Mouse (Mus musculus): ENCODE data around the gene Rab6b. TPM values are rescaled to one million over a fixed set of nuclear protein-coding genes. Genes with fewer than 3 reads are reported as not detected.
"Not testable (repeated sequence)": the region's sequence is repeated elsewhere in the genome, so short reads cannot be mapped to it uniquely, and the experiment has no call there.

Rab6b gene
- polyA plus RNA-seq, 1 experiment = not detected

DNA sequence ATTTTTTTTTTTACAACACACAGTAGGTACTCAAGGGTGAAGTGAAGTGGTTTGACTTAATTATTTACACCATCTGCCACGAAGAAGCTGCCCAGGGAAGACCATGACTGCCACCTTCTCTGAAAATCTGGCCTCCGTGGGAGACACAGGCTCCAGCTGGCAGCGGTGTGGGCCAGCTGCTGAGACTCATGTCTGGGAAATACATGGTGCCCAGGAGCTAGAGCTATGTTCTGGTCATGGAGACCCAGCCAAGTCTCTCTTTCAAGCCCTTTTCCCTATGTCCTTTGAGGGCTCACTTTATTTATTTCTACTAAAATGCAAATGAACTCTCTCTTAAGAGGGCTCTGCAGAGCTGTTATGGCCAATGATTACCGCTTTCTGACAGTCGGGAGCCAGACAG is 41.7 kb downstream of the Rab6b start:
- Histone ChIP-seq H3K27me3 (replicated peaks) (peaks cover 2% of the 10 kb centered on the region), H3K9me3 (no peaks in the 10 kb centered on the region), H3K4me1 (peaks cover 4% of the 10 kb centered on the region; the same call in 1 of the 2 replicates)

GRCm38 (mm10) chr9:103154568-103154967 is 43.0 kb downstream of the Rab6b start:
- Histone ChIP-seq H3K36me3 (replicated peaks; ENCODE audit: low read length) (no peaks in the 10 kb centered on the region), H3K9me3 (no peaks in the 10 kb centered on the region), H3K27me3 (replicated peaks) (peaks cover 6% of the 10 kb centered on the region), H3K4me1 (no peaks in the 10 kb centered on the region; the same call in 1 of the 2 replicates), H3K4me3 (replicated peaks) (no peak overlapping the region)
- TF ChIP-seq GATA1 (IDR thresholded peaks at IDR 0.05; ENCODE audit: borderline replicate concordance, low read length) = no peak
- TF ChIP-seq FLI1 (IDR thresholded peaks at IDR 0.05; ENCODE audit: low read length) = no peak

More for the DNA sequence above, 41.7 kb downstream of the Rab6b start:
- Histone ChIP-seq H3K36me3 (replicated peaks; ENCODE audit: low read length) (no peaks in the 10 kb centered on the region), H3K4me3 (replicated peaks) (no peak overlapping the region)
- no peak for TF ChIP-seq FLI1 (IDR thresholded peaks at IDR 0.05; ENCODE audit: low read length)
- no peak for TF ChIP-seq GATA1 (IDR thresholded peaks at IDR 0.05; ENCODE audit: borderline replicate concordance, low read length)

- H3K36me3 ChIP-seq (replicated peaks; ENCODE audit: low read length); H3K9me3 ChIP-seq; H3K4me3 ChIP-seq (replicated peaks); H3K27me3 ChIP-seq (replicated peaks); H3K4me1 ChIP-seq: not testable (repeated sequence)
Measured at GRCm38 (mm10) chr9:103155158-103155557, 43.6 kb downstream of the Rab6b start.

DNA sequence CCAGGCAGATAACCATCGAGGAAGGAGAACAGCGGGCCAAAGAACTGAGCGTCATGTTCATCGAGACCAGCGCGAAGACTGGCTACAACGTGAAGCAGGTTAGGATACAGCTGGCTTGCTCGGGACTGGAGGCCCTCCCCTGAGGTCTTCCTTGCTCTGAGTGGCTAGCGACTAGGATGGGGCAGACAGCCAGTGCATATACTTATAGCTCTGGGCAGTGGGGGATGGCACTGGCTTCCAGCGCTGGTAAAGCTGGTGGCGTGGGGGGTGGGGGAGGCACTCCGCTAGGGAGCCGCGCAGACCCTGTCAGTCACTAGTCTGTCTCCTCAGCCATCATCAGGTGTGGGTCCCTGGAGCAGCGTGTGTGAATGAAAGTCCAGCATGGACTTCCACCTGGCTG is 52.2 kb downstream of the Rab6b start:
- Histone ChIP-seq H3K4me1 (no peaks in the 10 kb centered on the region), H3K27me3 (replicated peaks) (peaks cover 46% of the 10 kb centered on the region), H3K4me3 (replicated peaks) (no peak overlapping the region), H3K36me3 (replicated peaks; ENCODE audit: low read length) (no peaks in the 10 kb centered on the region), H3K9me3 (no peaks in the 10 kb centered on the region)
- no peak for TF ChIP-seq GATA1 (IDR thresholded peaks at IDR 0.05; ENCODE audit: borderline replicate concordance, low read length)
- no peak for TF ChIP-seq FLI1 (IDR thresholded peaks at IDR 0.05; ENCODE audit: low read length)

GRCm38 (mm10) chr9:103168046-103168445 is 56.5 kb downstream of the Rab6b start:
- H3K4me1 ChIP-seq = no peaks in the 10 kb centered on the region

GRCm38 (mm10) chr9:103168771-103169170 is 57.2 kb downstream of the Rab6b start:
- H3K36me3 ChIP-seq (replicated peaks; ENCODE audit: low read length) = no peaks in the 10 kb centered on the region
- H3K4me3 ChIP-seq (replicated peaks) = no peak overlapping the region
- H3K4me1 ChIP-seq = no peaks in the 10 kb centered on the region
- TF ChIP-seq FLI1 (IDR thresholded peaks at IDR 0.05; ENCODE audit: low read length) = no peak
- no peak for TF ChIP-seq GATA1 (IDR thresholded peaks at IDR 0.05; ENCODE audit: borderline replicate concordance, low read length)
- peaks cover 61% of the 10 kb centered on the region for H3K27me3 ChIP-seq (replicated peaks)
- no peaks in the 10 kb centered on the region for H3K9me3 ChIP-seq

More at GRCm38 (mm10) chr9:103168046-103168445, 56.5 kb downstream of the Rab6b start:
- TF ChIP-seq GATA1 (IDR thresholded peaks at IDR 0.05; ENCODE audit: borderline replicate concordance, low read length) (no peak), FLI1 (IDR thresholded peaks at IDR 0.05; ENCODE audit: low read length) (no peak)
- Histone ChIP-seq H3K9me3 (no peaks in the 10 kb centered on the region), H3K4me3 (replicated peaks) (no peak overlapping the region), H3K27me3 (replicated peaks) (peaks cover 60% of the 10 kb centered on the region), H3K36me3 (replicated peaks; ENCODE audit: low read length) (no peaks in the 10 kb centered on the region)

GRCm38 (mm10) chr9:103174771-103175519 is 63.4 kb downstream of the Rab6b start:
- TF ChIP-seq GATA1 (IDR thresholded peaks at IDR 0.05; ENCODE audit: borderline replicate concordance, low read length) = no peak
- no peak for TF ChIP-seq FLI1 (IDR thresholded peaks at IDR 0.05; ENCODE audit: low read length)
- H3K36me3 ChIP-seq (replicated peaks; ENCODE audit: low read length) = no peaks in the 10 kb centered on the region
- peaks cover 66% of the 10 kb centered on the region for H3K27me3 ChIP-seq (replicated peaks)
- no peaks in the 10 kb centered on the region for H3K9me3 ChIP-seq
- H3K4me1 ChIP-seq = peaks cover 6% of the 10 kb centered on the region; the same call in 1 of the 2 replicates
- H3K4me3 ChIP-seq (replicated peaks) = no peak overlapping the region

DNA sequence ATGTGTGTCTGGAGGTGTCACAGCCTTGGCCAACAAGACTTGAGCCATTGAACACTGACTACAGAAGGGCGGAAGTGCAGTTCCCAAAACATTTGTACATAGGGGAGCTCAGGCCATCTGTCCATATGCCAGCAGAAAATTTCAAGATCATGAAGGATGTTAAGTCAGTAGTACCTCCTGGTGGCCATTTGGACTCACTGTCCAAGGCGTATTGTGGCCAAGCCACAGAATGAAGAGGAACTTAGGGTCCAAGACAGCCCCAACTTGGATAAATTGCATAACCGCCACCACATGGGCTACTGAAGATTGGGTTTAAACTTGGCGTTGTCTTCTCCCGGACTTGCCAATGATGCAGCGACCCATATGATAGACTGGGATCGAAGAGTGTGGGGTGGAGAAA is 64.1 kb downstream of the Rab6b start:
- Histone ChIP-seq H3K9me3 (no peaks in the 10 kb centered on the region), H3K4me3 (replicated peaks) (no peak overlapping the region), H3K4me1 (peaks cover 13% of the 10 kb centered on the region), H3K36me3 (replicated peaks; ENCODE audit: low read length) (no peaks in the 10 kb centered on the region), H3K27me3 (replicated peaks) (peaks cover 65% of the 10 kb centered on the region)
- TF ChIP-seq FLI1 (IDR thresholded peaks at IDR 0.05; ENCODE audit: low read length) (no peak), GATA1 (IDR thresholded peaks at IDR 0.05; ENCODE audit: borderline replicate concordance, low read length) (no peak)

DNA sequence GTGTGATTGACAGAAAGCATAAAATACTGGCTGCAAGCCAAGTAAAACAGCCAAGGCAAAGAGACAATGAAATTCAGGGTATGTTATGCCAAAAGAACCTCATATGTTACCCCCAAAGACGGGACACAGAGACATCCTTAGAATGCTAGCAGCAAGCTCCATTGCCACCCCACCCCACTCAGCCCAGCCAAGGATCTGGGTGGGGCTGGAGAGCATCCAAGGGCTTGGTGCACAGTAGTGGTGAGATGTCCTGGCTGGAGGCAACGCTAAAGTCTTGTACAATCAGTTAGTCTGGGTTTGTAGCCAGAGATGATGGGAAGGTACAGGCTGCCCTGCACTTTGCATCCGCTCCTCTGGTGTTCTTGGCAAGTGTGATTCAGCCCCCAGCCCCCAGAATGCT is 68.7 kb downstream of the Rab6b start:
- H3K4me3 ChIP-seq (replicated peaks) = peak overlapping the region; percentile 88

GRCm38 (mm10) chr9:103180807-103181565 is 69.4 kb downstream of the Rab6b start:
- H3K4me3 ChIP-seq (replicated peaks) = peak overlapping the region; percentile 88
- H3K9me3 ChIP-seq = no peaks in the 10 kb centered on the region
- TF ChIP-seq FLI1 (IDR thresholded peaks at IDR 0.05; ENCODE audit: low read length) (no peak), GATA1 (IDR thresholded peaks at IDR 0.05; ENCODE audit: borderline replicate concordance, low read length) (no peak)
- H3K4me1 ChIP-seq = peaks cover 18% of the 10 kb centered on the region
- no peaks in the 10 kb centered on the region for H3K36me3 ChIP-seq (replicated peaks; ENCODE audit: low read length)
- H3K27me3 ChIP-seq (replicated peaks) = peaks cover 34% of the 10 kb centered on the region

More for the DNA sequence above, 68.7 kb downstream of the Rab6b start:
- no peak for TF ChIP-seq GATA1 (IDR thresholded peaks at IDR 0.05; ENCODE audit: borderline replicate concordance, low read length)
- TF ChIP-seq FLI1 (IDR thresholded peaks at IDR 0.05; ENCODE audit: low read length) = no peak
- no peaks in the 10 kb centered on the region for H3K9me3 ChIP-seq
- H3K27me3 ChIP-seq (replicated peaks) = peaks cover 40% of the 10 kb centered on the region
- H3K4me1 ChIP-seq = peaks cover 18% of the 10 kb centered on the region
- no peaks in the 10 kb centered on the region for H3K36me3 ChIP-seq (replicated peaks; ENCODE audit: low read length)
